Mouse (Mus musculus): ENCODE measurements at regions not wholly inside any gene's neighbourhood (a gene's known extent, or its start where the extent isn't known, plus 50 kb on each side); places are given as distances from the start of the nearest gene placed in this dataset.
"Not testable (repeated sequence)": the region's sequence is repeated elsewhere in the genome, so short reads cannot be mapped to it uniquely, and the experiment has no call there.

DNA sequence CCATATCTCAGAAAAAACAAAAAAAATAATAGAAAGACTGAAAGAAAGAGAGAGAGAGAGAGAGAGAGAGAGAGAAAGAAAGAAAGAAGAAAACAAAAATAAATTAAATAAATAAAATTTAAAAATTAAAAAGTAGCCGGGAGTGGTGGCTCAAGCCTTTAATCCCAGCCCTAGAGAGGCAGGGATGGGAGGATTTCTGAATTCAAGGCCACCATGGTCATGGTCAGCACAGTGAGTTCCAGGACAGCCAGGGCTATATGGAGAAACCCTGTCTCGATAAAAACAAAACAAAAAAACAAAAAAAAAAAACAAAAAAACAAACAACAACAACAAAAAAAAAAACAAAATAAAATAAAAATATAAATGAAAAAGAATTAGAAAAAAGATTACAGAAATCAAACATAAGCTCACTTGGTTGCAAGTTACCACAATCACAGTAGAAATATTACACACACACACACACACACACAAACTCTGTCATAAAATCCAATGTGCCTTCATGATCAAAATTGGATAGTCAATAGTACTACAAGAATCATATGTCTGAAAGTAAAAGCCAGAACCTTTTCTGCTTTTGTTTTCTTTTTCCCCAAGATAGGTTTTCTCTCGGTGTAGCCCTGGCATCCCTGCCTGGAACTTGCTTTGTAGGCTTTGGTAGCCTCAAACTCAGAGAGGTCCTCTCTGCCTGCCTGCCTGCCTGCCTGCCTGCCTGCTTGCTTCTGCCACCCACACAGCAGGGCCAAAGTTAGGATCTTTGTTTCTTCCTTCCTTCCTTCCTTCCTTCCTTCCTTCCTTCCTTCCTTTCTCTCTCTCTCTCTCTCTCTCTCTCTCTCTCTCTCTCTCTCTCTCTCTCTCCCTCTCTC lies 476.1 kb upstream of the Olfr161 start:
- not testable (repeated sequence) for TF ChIP-seq CTCF (IDR thresholded peaks at IDR 0.05; ENCODE audit: low read depth, low read length); POLR2A (IDR thresholded peaks at IDR 0.05; ENCODE audit: extremely low read depth, insufficient read depth, low read length)
